Mouse (Mus musculus) MEL (cell line): ENCODE measurements around the gene 4930579F01Rik. TPM values are rescaled to one million over a fixed set of nuclear protein-coding genes. Genes with fewer than 3 reads are reported as not detected.
A peak's percentile ranks its signal among the peaks of the same experiment; 100 is the strongest.

Source experiments
- DNase-seq: peaks from one replicate; pipeline ENCODE4 v3.0.0; 2011; ENCODE audit warnings: low read depth, low spot score
- H3K27ac ChIP-seq: 2 replicates; pipeline ENCODE4 v1.5.1; 2012; ENCODE audit warnings: low read depth, mild to moderate bottlenecking, control low read depth, low read length, moderate library complexity; ENCODE audit not compliant: control insufficient read depth
- H3K27me3 ChIP-seq, 2 experiments: fragments of 150-350 bp in 1 of 2; sonication (generic) in 1 of 2; 2 replicates each; pipeline ENCODE4 v1.6.1; 2012; ENCODE audit warnings: low read length in 2 of 2, mild to moderate bottlenecking in 2 of 2, improper control_type of control experiment in 1 of 2, moderate library complexity in 1 of 2; ENCODE audit not compliant: insufficient read depth in 2 of 2, control insufficient read depth in 1 of 2
- H3K36me3 ChIP-seq, 2 experiments: 2 replicates each; pipeline ENCODE4 v1.6.1; 2012 to 2014; ENCODE audit warnings: low read length in 2 of 2, improper control_type of control experiment in 1 of 2, inconsistent platforms in 1 of 2, mild to moderate bottlenecking in 1 of 2; ENCODE audit not compliant: insufficient read depth in 2 of 2, control insufficient read depth in 1 of 2
- H3K4me1 ChIP-seq, 2 experiments: fragments of 150-350 bp in 1 of 2; sonication (generic) in 1 of 2; 2 replicates each; pipeline ENCODE4 v1.6.1; 2012; ENCODE audit warnings: low read length in 2 of 2, improper control_type of control experiment in 1 of 2, mild to moderate bottlenecking in 1 of 2; ENCODE audit not compliant: insufficient read depth in 2 of 2, control insufficient read depth in 1 of 2
- H3K4me3 ChIP-seq, 2 experiments: fragments of 150-350 bp in 1 of 2; sonication (generic) in 1 of 2; 2 replicates each; pipeline ENCODE4 v1.5.1; 2012; ENCODE audit warnings: low read depth in 2 of 2, low read length in 2 of 2, mild to moderate bottlenecking in 2 of 2, moderate library complexity in 2 of 2, control low read depth in 1 of 2, improper control_type of control experiment in 1 of 2; ENCODE audit not compliant: control insufficient read depth in 1 of 2, insufficient read depth in 1 of 2
- H3K79me2 ChIP-seq: 2 replicates; pipeline ENCODE4 v1.6.1; 2012; ENCODE audit warnings: mild to moderate bottlenecking, low read length, moderate library complexity; ENCODE audit not compliant: control insufficient read depth, poor library complexity, insufficient read depth
- H3K9ac ChIP-seq: 2 replicates; pipeline ENCODE4 v1.6.1; 2012; ENCODE audit warnings: low read depth, mild to moderate bottlenecking, control low read depth, low read length, moderate library complexity; ENCODE audit not compliant: control insufficient read depth, poor library complexity, severe bottlenecking
- H3K9me3 ChIP-seq: fragments of 150-350 bp; sonication (generic); replicated peaks from 2 replicates; pipeline ENCODE4 v1.6.1; 2012; ENCODE audit warnings: mild to moderate bottlenecking, low read length, improper control_type of control experiment, moderate library complexity; ENCODE audit not compliant: insufficient read depth
- BHLHE40 ChIP-seq: IDR thresholded peaks from 2 replicates; pipeline ENCODE4 v1.6.1; 2012; ENCODE audit warnings: low read depth, mild to moderate bottlenecking, inconsistent platforms, low read length, improper control_type of control experiment, borderline replicate concordance
- CHD2 ChIP-seq: IDR thresholded peaks from 2 replicates; pipeline ENCODE4 v1.6.1; 2011; ENCODE audit warnings: low read length, improper control_type of control experiment
- CTCF ChIP-seq, 3 experiments: IDR thresholded peaks in 2 of 3; conservative IDR thresholded peaks in 1 of 3; 2 replicates each; pipeline ENCODE4 v1.5.1; 2011 to 2012; ENCODE audit warnings: low read length in 3 of 3, low read depth in 2 of 3, mild to moderate bottlenecking in 2 of 3, improper control_type of control experiment in 1 of 3, inconsistent platforms in 1 of 3, mixed read lengths in 1 of 3, moderate library complexity in 1 of 3; ENCODE audit not compliant: control insufficient read depth in 1 of 3, insufficient read depth in 1 of 3, poor library complexity in 1 of 3, severe bottlenecking in 1 of 3
- ELF1 ChIP-seq: IDR thresholded peaks from 2 replicates; pipeline ENCODE4 v1.6.1; 2014; ENCODE audit warnings: low read depth, mild to moderate bottlenecking, inconsistent platforms, low read length, improper control_type of control experiment, moderate library complexity
- EP300 ChIP-seq, 2 experiments: IDR thresholded peaks; 2 replicates each; pipeline ENCODE4 v1.6.1; 2011; ENCODE audit warnings: improper control_type of control experiment in 2 of 2, low read length in 2 of 2, low read depth in 1 of 2, mild to moderate bottlenecking in 1 of 2
- GABPA ChIP-seq: IDR thresholded peaks from 2 replicates; pipeline ENCODE4 v1.6.1; 2012; ENCODE audit warnings: low read depth, mild to moderate bottlenecking, inconsistent platforms, low read length, improper control_type of control experiment, moderate library complexity
- GATA1 ChIP-seq: IDR thresholded peaks from 2 replicates; pipeline ENCODE4 v1.6.1; 2011; ENCODE audit warnings: low read depth, low read length, improper control_type of control experiment
- HCFC1 ChIP-seq: IDR thresholded peaks from 2 replicates; pipeline ENCODE4 v1.6.1; 2012; ENCODE audit warnings: low read depth, mild to moderate bottlenecking, inconsistent platforms, low read length, improper control_type of control experiment, moderate library complexity
- JUND ChIP-seq: IDR thresholded peaks from 2 replicates; pipeline ENCODE4 v1.6.1; 2011; ENCODE audit warnings: low read depth, mild to moderate bottlenecking, improper control_type of control experiment, low read length
- MAFK ChIP-seq: IDR thresholded peaks from 2 replicates; pipeline ENCODE4 v1.6.1; 2011; ENCODE audit warnings: low read depth, mild to moderate bottlenecking, low read length, improper control_type of control experiment, borderline replicate concordance
- MAX ChIP-seq: IDR thresholded peaks from 2 replicates; pipeline ENCODE4 v1.6.1; 2011; ENCODE audit warnings: low read length, improper control_type of control experiment
- MEF2A ChIP-seq: IDR thresholded peaks from 2 replicates; pipeline ENCODE4 v1.6.1; 2014; ENCODE audit warnings: low read depth, mild to moderate bottlenecking, inconsistent platforms, low read length, improper control_type of control experiment; ENCODE audit not compliant: poor library complexity, insufficient replicate concordance, severe bottlenecking; ENCODE audit errors: extremely low read depth
- MXI1 ChIP-seq: IDR thresholded peaks from 2 replicates; pipeline ENCODE4 v1.6.1; 2011; ENCODE audit warnings: mild to moderate bottlenecking, low read depth, low read length, improper control_type of control experiment
- NELFE ChIP-seq: IDR thresholded peaks from 2 replicates; pipeline ENCODE4 v1.6.1; 2011; ENCODE audit warnings: low read depth, low read length, improper control_type of control experiment
- POLR2A ChIP-seq, 2 experiments: IDR thresholded peaks; 2 replicates each; pipeline ENCODE4 v1.6.1; 2011 to 2012; ENCODE audit warnings: low read length in 2 of 2, mild to moderate bottlenecking in 2 of 2, control low read depth in 1 of 2, improper control_type of control experiment in 1 of 2, low read depth in 1 of 2, moderate library complexity in 1 of 2; ENCODE audit not compliant: control insufficient read depth in 1 of 2, insufficient read depth in 1 of 2, poor library complexity in 1 of 2
- POLR2AphosphoS5 ChIP-seq: IDR thresholded peaks from 2 replicates; pipeline ENCODE4 v1.6.1; 2012; ENCODE audit warnings: low read depth, borderline replicate concordance, mild to moderate bottlenecking, inconsistent platforms, low read length, moderate library complexity, mixed read lengths
- RAD21 ChIP-seq: IDR thresholded peaks from 2 replicates; pipeline ENCODE4 v1.6.1; 2011; ENCODE audit warnings: mild to moderate bottlenecking, low read depth, low read length, improper control_type of control experiment
- SIN3A ChIP-seq: IDR thresholded peaks from 2 replicates; pipeline ENCODE4 v1.6.1; 2012; ENCODE audit warnings: low read length, improper control_type of control experiment, inconsistent platforms
- SMC3 ChIP-seq: IDR thresholded peaks from 2 replicates; pipeline ENCODE4 v1.6.1; 2011; ENCODE audit warnings: low read depth, low read length, improper control_type of control experiment
- TBP ChIP-seq: IDR thresholded peaks from 2 replicates; pipeline ENCODE4 v1.8.0; 2011; ENCODE audit warnings: low read depth, low read length, improper control_type of control experiment
- USF1 ChIP-seq: IDR thresholded peaks from 2 replicates; pipeline ENCODE4 v1.6.1; 2014; ENCODE audit warnings: low read depth, mild to moderate bottlenecking, inconsistent platforms, low read length, improper control_type of control experiment, moderate library complexity
- USF2 ChIP-seq, 2 experiments: IDR thresholded peaks; 2 replicates each; pipeline ENCODE4 v1.6.1; 2011 to 2012; ENCODE audit warnings: improper control_type of control experiment in 2 of 2, low read length in 2 of 2, borderline replicate concordance in 1 of 2, inconsistent platforms in 1 of 2, low read depth in 1 of 2, mild to moderate bottlenecking in 1 of 2; ENCODE audit not compliant: insufficient read depth in 1 of 2
- ZNF384 ChIP-seq: IDR thresholded peaks from 2 replicates; pipeline ENCODE4 v1.6.1; 2012; ENCODE audit warnings: low read depth, mild to moderate bottlenecking, inconsistent platforms, low read length, improper control_type of control experiment
- polyA plus RNA-seq, 2 experiments: library from polyadenylated mRNA; stranded (reverse) in 1 of 2; unstranded in 1 of 2; fragments of >175 nt in 1 of 2; fragments of >200 nt in 1 of 2; gene quantifications; 2 replicates each; pipeline versions ENCODE4 v1.2.1 to v1.2.4; 2012; ENCODE audit warnings: low replicate concordance in 2 of 2, low read depth in 1 of 2; ENCODE audit not compliant: insufficient read length in 2 of 2, insufficient read depth in 1 of 2, missing spikeins in 1 of 2
- total RNA-seq: library from RNA; depleted of rRNA; stranded (reverse); fragments of 300-350 nt; gene quantifications from 2 replicates; pipeline ENCODE4 v1.2.3, GENCODE M21; 2012

4930579F01Rik gene
- total and polyA plus RNA-seq, 3 experiments = not detected

DNA sequence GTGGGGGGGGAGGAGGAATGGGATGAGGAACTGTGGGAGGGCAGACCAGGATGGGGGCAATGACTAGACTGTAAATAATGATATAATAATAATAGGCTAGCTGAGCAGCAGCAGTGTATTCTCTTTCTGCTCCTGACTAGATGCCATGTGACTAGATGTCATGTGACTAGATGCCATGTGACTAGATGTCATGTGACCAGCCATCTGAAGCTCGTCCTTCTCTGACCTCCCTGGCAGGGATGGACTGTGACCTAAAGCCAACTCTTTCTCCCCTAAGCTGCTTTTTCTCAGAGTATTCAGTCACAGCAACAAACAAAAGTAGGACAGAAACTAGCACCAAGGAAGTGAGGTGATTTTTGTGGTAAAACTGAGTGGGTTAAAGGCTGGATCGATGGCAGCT lies 11.6 kb downstream of the 4930579F01Rik start (continued):
- TF ChIP-seq EP300 (IDR thresholded peaks at IDR 0.05; ENCODE audit: low read depth in 1 of 2, low read length in 2 of 2) = no peak

- Histone ChIP-seq H3K27ac (no peak overlapping the region), H3K4me1 (no peaks in the 10 kb centered on the region), H3K9me3 (no peaks in the 10 kb centered on the region), H3K27me3 (peaks cover 4 to 6% of the 10 kb centered on the region in 2 experiments), H3K4me3 (no peak overlapping the region), H3K79me2 (no peaks in the 10 kb centered on the region), H3K9ac (no peak overlapping the region), H3K36me3 (no peaks in the 10 kb centered on the region)
- no peak for DNase-seq
- TF ChIP-seq GABPA = no peak
- TF ChIP-seq ZNF384 = no peak
- no peak for TF ChIP-seq MAFK
Observed at GRCm38 (mm10) chr3:138175551-138175950, 18.1 kb downstream of the 4930579F01Rik start.

DNA sequence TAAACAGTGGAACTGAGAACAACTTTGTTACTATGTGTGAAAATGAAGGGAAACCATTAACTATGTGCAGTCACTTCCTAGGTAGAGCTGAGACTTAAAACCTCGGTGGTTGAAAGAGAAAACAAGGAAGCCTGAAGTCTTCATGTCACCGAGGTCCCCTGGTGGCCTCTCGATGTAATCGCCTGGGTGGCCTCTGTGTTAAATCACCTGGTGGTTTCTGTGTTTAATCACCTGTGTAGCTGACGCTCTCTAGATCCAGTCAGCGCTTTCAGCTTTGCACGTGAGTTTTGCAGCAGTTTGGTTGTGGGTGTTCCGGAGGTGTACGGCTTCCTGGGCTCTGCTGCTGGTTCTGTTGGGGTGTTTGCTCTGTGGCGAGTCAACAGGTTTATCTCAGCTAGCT lies 20.3 kb downstream of the 4930579F01Rik start:
- no peak overlapping the region for H3K9ac ChIP-seq
- H3K9me3 ChIP-seq = no peaks in the 10 kb centered on the region
- TF ChIP-seq EP300 (IDR thresholded peaks at IDR 0.05; ENCODE audit: low read depth in 1 of 2, low read length in 2 of 2) (no peak), MEF2A (no peak), RAD21 (peak; percentile 13), POLR2AphosphoS5 (no peak), BHLHE40 (no peak), SIN3A (no peak), TBP (no peak), CHD2 (no peak), SMC3 (peak; percentile 39), HCFC1 (no peak), JUND (no peak), USF1 (no peak), NELFE (no peak), ELF1 (no peak), MAX (no peak), CTCF (IDR thresholded peaks at IDR 0.05 in 2 of 3, conservative IDR thresholded peaks at IDR 0.05 in 1 of 3; ENCODE audit: control insufficient read depth in 1 of 3, insufficient read depth in 1 of 3, low read depth in 2 of 3, low read length in 3 of 3, poor library complexity in 1 of 3, severe bottlenecking in 1 of 3) (peak in 1 of 3 experiments; percentile 31; a peak in 2 of 6 replicates), POLR2A (IDR thresholded peaks at IDR 0.05; ENCODE audit: control insufficient read depth in 1 of 2, insufficient read depth in 1 of 2, low read depth in 1 of 2, low read length in 2 of 2, poor library complexity in 1 of 2) (no peak), ZNF384 (no peak), GATA1 (no peak), MXI1 (no peak), USF2 (IDR thresholded peaks at IDR 0.05; ENCODE audit: borderline replicate concordance in 1 of 2, insufficient read depth in 1 of 2, low read depth in 1 of 2, low read length in 2 of 2) (no peak), MAFK (no peak)
- H3K4me3 ChIP-seq = no peak overlapping the region
- no peak overlapping the region for H3K27ac ChIP-seq
- DNase-seq = peak; percentile 16
- peaks cover 2 to 3% of the 10 kb centered on the region in 2 experiments; a peak in 3 of 4 replicates for H3K27me3 ChIP-seq
- no peaks in the 10 kb centered on the region for H3K79me2 ChIP-seq
- no peaks in the 10 kb centered on the region for H3K36me3 ChIP-seq
- no peaks in the 10 kb centered on the region for H3K4me1 ChIP-seq
